Mouse (Mus musculus): Measurements from ENCODE around the gene Hmga1.

- TF ChIP-seq POLR2A (IDR thresholded peaks at IDR 0.05; ENCODE audit: low read depth, low read length) (no peak), MXI1 (IDR thresholded peaks at IDR 0.05; ENCODE audit: low read depth, low read length) (no peak), USF2 (conservative IDR thresholded peaks at IDR 0.05; ENCODE audit: low read depth, low read length) (no peak), NRF1 (IDR thresholded peaks at IDR 0.05; ENCODE audit: low read depth, low read length) (no peak), MAZ (IDR thresholded peaks at IDR 0.05; ENCODE audit: low read depth, low read length) (no peak), GABPA (IDR thresholded peaks at IDR 0.05; ENCODE audit: insufficient replicate concordance, low read depth, low read length) (no peak)
Observed at GRCm38 (mm10) chr17:27532095-27532494, 24.2 kb upstream of the Hmga1 start.
